Mouse (Mus musculus) T-helper 17 cell (primary cell): ENCODE data around the gene Frmd4a.

ENCODE experiments used
- in situ Hi-C, 2 experiments: fragments of 300-600 bp; cut with MboI, MseI; formaldehyde crosslinking; loops; 1 replicate in 1 of 2; 2 replicates in 1 of 2; pipeline ENCODE4 v1.15.1; 2025; ENCODE audit warnings: high pct_unique_total_duplicates in 2 of 2

The Frmd4a gene

DNA sequence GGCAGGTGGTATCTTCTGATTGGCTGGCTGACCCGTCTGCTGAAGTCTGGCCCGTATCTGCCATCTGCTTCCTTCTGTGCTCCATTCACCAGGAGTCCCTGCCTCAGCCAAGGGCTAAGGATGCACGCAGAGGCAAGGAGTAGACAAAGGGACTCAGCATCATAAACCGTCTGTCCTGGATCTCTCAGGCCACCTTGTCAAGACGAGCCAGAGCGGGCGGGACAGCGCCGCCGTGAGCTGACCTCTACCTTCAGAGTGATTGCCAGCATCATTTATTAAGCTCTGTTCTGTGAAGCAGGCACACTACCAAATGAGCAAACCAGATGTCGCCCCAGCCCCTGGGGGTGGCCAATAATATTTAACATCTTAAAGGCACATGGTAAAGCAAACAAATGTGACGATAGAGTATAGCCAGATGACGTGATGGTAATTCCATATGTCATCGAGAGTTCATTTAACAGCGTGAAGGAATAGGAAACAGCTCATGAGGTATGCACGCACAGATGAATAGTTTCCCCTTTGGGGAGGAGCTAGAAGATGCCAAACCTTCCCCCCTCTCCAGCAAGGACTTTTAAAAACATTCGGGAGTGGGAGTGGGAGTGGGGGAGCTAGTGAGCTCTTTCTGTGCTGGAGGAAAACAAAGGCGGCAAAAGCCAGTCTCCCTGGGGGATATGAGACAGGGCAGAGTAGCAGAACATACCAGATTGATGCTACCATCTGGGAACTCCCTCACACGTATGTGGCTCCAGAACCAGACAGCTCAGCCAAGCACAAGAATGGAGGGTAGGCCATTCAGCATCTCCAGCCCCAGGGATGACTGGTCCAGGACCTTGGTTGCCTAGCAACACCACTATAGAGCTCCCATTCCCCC lies 419.1 kb downstream of the Frmd4a start:
- in situ Hi-C loops, result no loop called here

DNA sequence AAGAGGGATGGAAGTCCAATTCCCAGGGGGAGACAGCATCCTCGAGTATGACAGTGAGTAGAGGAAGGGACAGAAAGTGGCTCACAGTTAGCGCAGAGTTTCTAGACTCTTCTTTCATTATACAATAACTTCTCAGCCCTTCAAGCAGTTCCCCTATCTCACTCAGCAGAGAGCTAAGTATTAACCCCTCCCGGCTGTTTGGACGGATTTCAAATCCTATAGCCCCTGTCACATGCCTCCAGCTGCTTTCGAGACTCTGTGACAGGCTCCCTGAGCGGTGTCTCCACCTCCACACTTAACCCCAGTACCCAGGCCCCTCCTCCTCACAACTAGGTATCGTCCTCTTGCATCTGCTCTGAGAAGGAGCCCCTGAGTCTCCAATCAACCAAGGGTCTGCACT lies 421.2 kb downstream of the Frmd4a start:
- in situ Hi-C loops, result no loop called here

DNA sequence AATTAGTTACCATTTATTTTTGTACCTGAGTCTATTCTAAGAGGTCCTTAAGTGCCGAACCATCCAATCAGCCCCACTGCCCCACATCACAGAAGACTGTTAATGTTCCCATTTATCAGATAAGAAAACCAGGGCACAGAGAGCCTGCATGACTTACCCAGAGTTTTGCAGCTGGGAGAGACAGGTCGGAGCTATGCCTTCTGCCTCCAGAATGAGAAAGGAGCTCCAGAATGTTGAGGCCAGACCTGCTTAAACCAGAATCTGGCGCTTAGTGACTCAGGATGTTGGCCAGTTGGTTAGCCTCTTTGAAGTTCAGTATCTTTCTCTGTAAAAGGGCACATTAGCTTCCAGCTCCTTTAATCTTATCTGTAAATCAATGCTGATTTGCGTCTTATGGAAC lies 422.4 kb downstream of the Frmd4a start:
- in situ Hi-C loops, result no loop called here

DNA sequence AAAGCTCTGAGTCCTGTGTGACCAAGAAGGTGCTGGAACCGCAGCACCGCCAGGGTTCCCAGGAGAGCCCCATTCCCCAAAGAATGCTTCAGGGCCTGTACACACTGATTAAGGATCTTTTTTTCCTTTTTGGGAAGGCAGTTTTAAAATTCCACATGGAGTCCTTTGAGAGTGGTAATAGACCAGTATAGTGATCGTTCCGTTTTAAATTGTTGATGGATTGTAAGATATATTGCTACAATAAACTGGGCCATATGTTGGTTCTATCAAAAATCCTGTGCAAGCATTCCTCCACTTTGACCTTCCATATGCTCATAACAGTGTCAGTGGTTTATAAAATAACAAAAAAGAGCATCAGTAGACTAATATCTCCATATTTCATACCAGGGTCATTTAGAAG lies 424.3 kb downstream of the Frmd4a start:
- in situ Hi-C loops, result no loop called here

DNA sequence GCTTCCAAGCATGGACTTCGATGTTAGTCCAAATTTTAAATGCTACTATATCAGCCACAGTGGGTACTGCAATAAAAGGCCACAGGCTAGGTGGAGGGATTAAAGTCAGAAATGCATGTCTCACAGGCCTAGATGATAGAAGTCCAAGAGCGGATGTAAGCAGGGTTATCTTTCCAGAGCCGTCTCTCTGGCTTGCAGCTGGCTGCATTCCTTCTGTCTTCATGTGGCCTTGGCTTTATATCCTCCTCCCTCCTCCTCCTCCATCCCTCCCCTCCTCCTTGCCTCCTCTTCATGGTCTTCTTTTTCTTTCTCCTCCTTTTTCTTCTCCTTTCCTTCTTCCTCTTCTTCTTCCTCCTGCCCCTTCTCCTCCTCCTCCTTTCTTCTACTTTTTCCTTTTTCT lies 427.2 kb downstream of the Frmd4a start:
- in situ Hi-C loops, result no loop called here

DNA sequence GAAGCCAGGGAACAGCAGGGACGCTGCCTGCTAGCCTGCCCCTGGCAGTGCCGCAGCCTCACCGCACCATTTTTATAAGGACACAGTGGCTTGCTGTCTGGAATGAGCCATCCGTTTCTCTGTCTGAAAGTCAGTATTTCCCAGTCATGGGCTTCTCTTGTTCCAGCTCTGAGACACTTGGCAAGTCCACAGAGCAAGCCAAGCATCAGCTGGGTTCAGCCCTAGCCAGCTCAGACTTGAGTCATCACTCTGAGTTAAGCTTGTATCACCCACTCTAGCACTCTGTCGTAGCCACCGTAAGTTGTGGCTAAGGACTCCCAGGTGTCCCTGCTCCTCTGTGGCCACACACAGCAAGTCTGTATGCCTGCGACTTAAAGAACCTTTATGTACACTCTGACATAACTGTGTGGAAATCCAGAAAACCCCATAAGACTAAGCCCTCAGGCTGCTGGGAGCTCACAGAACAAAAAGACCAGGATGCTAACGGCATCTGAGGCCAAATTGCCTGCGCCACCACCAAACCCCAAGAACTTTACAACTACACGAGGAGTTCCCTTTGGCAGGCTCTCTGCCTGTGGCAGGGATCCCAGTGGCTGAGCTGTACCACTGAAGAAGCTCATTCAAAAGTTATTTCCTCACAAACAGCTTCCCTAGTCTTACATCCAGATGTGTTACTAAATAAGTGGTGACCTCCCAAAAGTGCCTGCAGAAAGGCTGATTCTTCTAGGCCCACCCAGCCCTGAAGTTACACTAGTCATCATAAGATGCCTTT lies 428.3 kb downstream of the Frmd4a start:
- in situ Hi-C loops, result no loop called here

DNA sequence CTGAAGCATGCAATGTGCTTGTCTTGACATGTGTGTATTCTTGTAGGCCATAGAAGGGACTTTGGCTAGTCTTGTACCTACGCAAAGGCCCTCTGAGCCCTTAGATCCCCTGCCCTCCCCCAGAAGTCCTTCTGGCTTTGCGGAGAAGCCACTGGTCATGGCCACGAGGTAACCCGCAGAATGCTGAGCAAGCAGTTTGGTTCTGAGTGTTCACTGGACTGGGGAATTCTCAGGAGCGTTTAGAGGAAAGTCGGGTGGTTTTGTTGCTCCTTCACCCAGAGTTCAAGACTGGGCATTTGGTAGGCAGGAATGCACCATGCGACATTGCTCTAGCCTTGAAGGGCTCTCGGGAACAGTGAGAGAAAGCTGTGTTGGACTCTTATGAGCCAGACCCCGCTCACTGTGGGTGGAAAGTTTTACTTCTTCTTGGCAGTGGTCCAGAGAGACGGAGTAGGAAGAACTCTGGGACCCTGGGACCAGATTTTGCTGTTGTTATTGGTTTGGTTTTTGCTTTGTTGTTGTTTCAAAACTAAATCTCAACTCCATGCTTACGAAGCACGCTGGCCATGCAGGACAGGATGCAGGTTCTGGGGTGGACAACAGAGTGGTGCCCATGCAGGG lies 432.5 kb downstream of the Frmd4a start:
- in situ Hi-C loops, result no loop called here

DNA sequence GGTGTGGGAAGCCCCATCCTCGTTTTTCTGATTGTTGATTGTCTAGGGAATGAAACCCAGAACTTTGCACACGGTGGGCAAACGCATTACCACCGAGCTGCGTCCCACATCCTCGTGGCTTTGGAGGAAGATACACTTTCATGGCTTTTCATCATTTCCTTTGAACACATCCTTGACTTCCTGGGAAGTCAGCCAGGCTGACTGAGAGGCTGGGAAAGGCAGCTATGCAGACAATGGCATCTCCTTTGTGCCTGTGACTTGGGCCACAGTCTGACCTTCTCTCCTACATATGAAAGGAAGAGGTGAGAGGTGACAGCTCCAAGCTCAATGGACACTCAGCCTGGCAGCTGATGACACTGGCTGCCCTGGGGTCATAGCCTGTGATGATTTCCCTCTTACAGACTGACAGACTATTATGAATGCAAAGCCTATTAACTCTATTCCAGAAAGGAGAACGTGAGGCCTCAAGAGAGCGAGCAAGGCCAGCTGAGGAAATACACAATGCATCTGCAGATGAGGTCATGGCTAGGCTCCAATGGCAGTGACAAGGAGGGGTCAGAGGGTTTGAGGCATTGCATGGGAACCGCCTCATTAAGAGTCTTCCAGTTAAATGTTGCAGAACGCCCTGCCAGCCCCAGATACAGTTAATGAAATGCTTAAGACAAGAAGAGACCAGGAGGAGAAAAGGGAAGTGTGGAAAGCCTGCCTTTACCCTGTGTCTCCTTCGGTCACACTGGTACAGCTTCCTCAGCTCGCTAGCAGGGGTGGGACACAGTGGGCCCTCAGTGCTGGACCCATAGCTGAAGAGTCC lies 435.3 kb downstream of the Frmd4a start:
- in situ Hi-C loops, result no loop called here

DNA sequence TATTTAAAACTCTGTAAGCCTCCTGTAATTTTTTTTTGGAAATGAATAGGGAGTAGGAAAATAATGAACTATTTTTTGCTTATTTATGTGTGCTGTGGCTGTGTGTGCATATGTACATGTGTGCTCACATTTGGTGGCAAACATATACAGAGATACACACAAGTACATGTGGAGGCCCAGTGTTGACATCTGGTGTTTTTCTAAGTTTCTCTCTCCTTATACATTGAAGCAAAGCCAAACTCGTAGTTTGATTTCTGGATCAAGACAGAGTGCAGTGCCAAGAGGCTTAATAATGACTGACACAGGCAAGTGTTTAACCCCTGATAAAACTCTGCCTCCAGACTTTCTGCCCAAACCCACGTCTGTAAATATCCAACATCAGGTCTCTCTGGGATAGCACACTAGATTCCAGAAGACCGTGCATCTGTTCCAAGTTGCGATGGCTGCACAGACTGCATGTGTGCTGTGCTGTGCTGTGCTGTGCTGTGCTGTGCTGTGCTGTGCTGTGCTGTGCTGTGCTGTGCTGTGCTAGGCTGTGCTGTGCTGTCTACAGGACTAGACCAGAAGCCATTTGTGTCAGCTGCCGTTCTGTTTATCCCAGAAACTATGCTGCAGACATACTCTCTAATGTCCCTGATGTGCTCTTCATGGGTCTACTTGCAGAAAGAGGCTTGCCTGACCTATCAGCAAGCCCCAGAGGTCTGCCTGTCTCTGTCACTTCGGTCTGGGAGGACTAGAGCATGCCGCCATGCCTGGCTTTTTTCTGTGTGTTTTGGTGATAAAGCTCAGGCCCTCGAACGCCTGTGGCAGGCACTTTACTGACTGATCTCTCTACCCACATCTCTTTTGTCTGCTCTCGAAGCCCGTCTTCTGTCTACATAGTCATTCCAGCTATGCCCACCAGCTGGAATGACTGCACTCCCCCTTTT lies 437.8 kb downstream of the Frmd4a start:
- in situ Hi-C loops, result no loop called here

DNA sequence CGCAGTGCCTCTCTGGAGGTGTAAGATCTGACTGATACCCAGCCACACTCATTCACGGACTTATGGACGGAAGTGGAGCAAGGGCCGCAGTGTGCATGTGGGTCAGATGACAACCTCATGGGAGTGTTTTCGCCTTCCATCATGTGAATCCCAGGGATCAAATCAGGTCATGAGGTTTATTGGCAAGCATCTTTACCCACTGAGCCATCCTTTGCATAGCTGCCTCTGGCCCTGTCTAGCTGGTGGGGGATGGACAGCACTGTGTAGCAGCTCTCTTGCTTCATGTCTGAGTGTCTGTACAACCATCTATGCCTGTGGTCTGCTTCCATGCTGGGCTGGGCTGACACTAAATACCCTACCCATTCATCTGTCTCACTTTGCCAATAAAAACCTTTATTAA lies 443.4 kb downstream of the Frmd4a start:
- in situ Hi-C loops, result no loop called here

DNA sequence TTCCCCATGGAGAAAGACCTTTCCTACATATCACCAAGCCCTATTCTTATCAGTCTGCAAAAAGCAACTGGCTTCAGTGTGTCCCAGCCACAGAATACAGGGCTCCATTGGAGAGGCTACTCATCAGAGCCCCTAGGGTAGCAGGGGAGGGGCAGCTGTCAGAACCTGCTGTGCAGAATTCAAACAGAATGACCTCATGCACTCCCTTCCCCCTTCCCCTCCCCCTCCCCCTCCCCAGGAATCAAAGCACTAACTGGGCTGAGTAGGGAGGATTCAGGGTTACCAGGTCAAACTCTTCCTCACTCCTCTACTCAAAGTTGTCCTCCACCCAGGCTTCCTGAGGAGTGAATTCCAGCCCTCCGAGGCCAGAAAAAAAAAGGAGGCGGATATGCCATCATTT lies 444.0 kb downstream of the Frmd4a start:
- in situ Hi-C loops, result no loop called here

DNA sequence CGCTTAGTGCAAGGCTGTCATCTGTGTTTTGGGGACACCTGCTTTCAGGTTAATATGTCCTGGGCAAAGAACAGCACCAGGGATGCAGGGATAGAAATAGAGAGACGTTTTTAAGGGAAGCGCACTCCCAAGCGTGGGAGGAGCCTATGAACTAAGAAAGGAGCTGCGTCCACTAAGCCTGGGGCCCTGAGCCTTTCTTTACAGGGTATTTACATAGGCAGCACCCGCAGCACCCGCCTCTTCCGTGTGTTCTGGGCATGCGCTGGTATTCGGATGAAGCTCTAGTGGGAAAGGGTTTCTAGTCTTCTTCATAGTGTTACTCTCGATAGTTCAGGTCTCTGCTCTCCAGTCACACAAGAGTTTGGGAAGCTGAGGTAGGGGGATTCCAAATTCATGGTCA lies 445.0 kb downstream of the Frmd4a start:
- in situ Hi-C loops, result no loop called here

DNA sequence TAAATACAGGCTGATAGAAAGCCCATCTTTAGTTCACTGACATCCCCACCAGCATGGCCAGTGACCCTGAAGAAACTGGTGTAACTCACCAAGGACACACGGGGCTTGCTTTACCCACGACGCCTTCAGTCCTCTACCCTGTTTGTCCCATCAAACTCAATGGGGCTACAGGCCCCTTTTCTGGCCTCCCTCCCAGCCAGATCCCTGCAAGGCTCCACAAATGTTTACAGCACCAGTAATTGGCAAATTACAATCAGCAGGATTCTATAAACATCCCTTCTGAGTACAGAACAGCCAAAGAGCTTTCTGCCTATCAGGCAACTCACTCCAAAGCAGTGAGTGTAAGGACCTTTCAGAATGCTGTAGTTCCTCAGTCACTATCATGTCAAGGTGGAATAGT lies 448.6 kb downstream of the Frmd4a start:
- in situ Hi-C loops, result no loop called here

DNA sequence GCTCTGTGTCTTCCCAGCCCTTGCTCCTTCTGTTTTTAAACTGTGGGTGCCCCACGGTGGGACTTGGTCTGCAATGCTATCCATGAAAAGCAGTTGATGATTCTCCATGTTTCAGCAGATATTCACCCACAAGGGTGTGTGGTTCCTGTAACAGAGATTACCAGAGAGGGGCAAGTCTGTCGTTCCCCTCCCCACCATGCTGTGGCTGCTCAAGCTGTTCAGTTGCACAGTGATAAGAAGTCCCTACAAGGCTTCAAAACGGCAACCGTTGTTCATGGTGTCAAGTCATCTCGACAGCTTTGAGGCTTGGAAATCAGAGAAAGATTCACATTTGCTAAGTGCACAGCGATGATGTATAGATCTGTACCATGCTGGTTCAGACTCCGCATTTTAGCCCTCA lies 449.8 kb downstream of the Frmd4a start:
- in situ Hi-C loops, result no loop called here

DNA sequence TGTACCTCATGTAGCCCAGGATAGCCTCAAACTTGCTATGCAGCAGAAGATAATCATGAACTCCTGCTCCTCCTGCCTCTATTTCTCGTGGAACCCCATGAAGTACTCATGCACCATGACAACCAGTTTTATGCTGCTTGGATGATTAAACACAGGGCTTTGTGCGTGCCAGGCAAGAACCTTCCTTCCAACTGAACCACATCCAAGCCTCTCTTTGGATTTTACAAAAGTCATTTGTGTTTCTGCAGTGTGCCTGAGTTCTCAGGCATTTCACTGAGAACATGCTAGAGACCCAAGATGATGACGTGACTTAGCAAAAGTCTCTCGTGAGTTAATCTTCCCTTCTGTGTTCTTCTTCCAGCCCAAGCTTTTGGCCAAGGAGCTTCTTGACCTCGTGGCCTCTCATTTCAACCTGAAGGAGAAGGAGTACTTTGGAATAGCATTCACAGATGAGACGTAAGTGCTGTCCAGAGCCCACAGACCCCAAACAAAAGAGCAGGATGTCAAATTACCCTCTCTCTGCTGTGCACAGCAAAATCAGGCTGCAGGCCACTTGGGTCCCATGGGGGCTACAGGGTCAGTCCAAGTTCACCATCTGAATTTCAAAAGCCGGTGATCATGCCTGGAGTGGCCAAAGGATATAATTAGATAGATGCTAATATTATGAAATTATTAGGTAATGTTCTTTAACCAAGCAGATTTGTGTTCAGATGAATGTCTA lies 455.4 kb downstream of the Frmd4a start:
- in situ Hi-C loops, result no loop called here

DNA sequence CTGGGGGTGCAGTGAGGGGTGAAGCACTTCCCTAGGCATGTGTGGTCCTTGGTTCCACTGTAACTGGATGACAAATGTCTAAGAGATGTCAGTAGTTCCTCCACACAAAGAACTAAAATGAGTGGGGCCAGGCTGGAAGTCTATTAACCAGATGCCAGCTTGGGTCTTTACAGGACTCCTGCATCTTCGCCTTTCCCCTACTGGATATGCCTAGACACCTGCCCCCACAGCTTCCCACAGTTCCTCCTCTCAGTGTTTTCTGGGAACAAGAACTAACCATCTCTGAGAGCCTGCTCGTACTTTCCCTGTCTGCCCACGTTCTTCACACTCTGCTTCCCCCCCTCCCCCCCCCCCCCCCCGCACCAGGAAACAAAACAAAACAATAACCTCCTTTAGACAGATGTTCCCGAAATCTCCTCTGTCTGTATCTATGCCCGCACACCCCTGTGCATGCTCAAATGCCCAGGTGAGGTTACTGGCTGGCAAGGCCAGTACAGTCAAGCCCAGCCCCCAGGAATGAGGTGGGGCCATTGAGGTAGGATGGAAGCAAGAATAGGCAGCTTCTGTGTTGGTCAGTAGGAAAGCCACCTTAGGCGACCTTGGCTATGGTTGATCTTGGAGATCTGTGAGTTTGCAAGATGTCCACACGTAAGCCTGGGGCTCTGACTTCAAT lies 456.5 kb downstream of the Frmd4a start:
- in situ Hi-C loops, result no loop called here

DNA sequence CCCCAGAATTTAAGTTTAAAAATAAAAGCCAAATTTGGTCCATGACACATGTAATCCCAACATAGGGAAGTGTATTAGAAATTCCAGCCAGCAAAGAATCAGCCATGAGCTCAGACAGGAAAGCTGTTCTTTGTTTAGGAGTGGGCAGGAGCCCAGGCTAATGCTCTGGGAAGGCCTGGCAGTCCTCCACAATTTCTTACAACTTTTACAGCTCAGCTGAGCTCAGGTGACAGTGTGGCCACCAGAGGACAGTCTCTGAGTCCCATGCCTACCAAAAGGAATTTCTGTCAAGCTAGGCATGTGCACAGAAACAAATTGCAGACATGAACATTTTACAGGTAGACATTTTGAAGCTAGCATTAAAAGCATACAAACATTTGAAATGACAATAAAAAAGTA lies 457.0 kb downstream of the Frmd4a start:
- in situ Hi-C loops, result no loop called here

DNA sequence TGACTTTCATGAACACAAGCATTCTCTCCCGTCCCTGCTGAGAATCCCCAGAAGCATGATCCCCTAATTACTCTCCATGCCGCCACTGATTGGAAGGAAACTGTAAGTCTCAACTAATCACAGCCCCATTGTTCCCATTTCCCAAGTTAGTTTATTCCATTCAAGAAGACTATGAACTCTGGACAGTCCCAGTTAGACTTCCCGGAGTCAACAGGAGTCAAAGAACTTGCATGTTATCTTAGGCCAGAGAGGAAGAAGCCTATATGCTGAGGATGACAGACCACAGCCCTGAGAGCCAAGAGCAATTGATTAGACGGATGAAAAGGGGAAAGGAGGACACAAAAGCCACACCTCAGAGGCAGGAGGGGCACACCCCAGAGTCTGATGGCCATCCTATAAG lies 458.5 kb downstream of the Frmd4a start:
- in situ Hi-C loops, result loop anchor here in 1 of 2 experiments (25.0 kb wide), 1 partner anchor 664 kb away; no protein-coding TSS in a partner anchor

DNA sequence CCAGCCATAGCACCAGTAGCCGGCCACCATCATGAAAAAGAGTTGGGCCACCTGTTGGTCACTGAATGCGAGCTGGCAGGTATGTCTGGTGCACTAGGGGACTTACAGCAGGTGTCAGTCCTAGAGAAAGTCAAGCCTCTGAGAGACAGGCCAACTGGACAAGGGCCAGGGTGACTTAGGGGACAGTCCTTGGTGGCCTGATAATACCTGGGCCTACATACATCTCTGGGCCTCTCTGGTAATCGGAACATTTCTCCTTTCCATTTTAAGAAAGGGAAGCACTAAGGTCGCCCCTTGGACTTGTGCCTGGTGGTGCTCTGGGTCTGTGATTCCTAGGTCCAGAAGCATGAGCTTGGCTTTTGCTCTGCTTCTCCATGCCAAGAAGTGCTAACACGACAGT lies 459.1 kb downstream of the Frmd4a start:
- in situ Hi-C loops, result loop anchor here in 1 of 2 experiments (25.0 kb wide), 1 partner anchor 664 kb away; no protein-coding TSS in a partner anchor
